Mouse (Mus musculus): ENCODE results near the gene Olig2. TPM values are rescaled to one million over a fixed set of nuclear protein-coding genes. Genes with fewer than 3 reads are reported as not detected.
"Not testable (repeated sequence)": the region's sequence is repeated elsewhere in the genome, so short reads cannot be mapped to it uniquely, and the experiment has no call there.

The Olig2 gene
- total RNA-seq, 2 experiments from 2014 or later: not detected

GRCm38 (mm10) chr16:91226883-91227759 lies 1.9 kb downstream of the Olig2 start:
- DNase-seq: no peak

- no peak for DNase-seq
Observed at GRCm38 (mm10) chr16:91227760-91228043, 2.4 kb downstream of the Olig2 start.

- DNase-seq: no peak
Observed at GRCm38 (mm10) chr16:91228238-91229071, 3.2 kb downstream of the Olig2 start.

- DNase-seq: no peak
Observed at GRCm38 (mm10) chr16:91229072-91229348, 3.8 kb downstream of the Olig2 start.

- no peak for DNase-seq
Observed at GRCm38 (mm10) chr16:91229643-91230042, 4.4 kb downstream of the Olig2 start.

GRCm38 (mm10) chr16:91231781-91232469 lies 6.7 kb downstream of the Olig2 start:
- DNase-seq: no peak

- no peak for DNase-seq
Observed at GRCm38 (mm10) chr16:91232470-91233240, 7.4 kb downstream of the Olig2 start.

GRCm38 (mm10) chr16:91233241-91233944 lies 8.1 kb downstream of the Olig2 start:
- no peak for DNase-seq

- no peak for DNase-seq
Observed at GRCm38 (mm10) chr16:91239024-91239423, 13.8 kb downstream of the Olig2 start.

GRCm38 (mm10) chr16:91246292-91246691 lies 21.0 kb downstream of the Olig2 start:
- no peak for DNase-seq

- not testable (repeated sequence) for DNase-seq
Observed at GRCm38 (mm10) chr16:91255419-91256164, 30.3 kb downstream of the Olig2 start.

GRCm38 (mm10) chr16:91258956-91259355 lies 33.7 kb downstream of the Olig2 start:
- DNase-seq: no peak

- DNase-seq: no peak
Observed at GRCm38 (mm10) chr16:91260861-91261260, 35.6 kb downstream of the Olig2 start.

- DNase-seq: no peak
Observed at GRCm38 (mm10) chr16:91262467-91263220, 37.4 kb downstream of the Olig2 start.

GRCm38 (mm10) chr16:91265972-91266371 lies 40.7 kb downstream of the Olig2 start:
- peak; percentile 59 for DNase-seq

GRCm38 (mm10) chr16:91268724-91269452 lies 43.6 kb downstream of the Olig2 start:
- no peak for DNase-seq

GRCm38 (mm10) chr16:91269468-91270211 lies 44.4 kb downstream of the Olig2 start, which contains the start of gene Olig1:
Olig1 (plus strand) TSS chr16:91269772.
- DNase-seq: peak; percentile 59

GRCm38 (mm10) chr16:91270212-91270971 lies 45.1 kb downstream of the Olig2 start:
- peak; percentile 14 for DNase-seq

Measured in gastrocnemius, postnatal 10 days (tissue).